Comparison of ENCODE assay signal across 16 mouse cellular contexts in genomic region chr2:109902869-109903268, GRCm38 (mm10). TPM values are rescaled to one million over a fixed set of nuclear protein-coding genes. Genes with fewer than 3 reads are reported as not detected.
DNase-seq lines count a peak whose midpoint lies in the region; ATAC-seq and TF ChIP-seq lines count a peak whose summit lies in the region.
"Had no signal": no experiment of that assay in that cellular context is flagged by ENCODE, and none has a peak within 500 bp of the region (broad histone marks: within the 10 kb centered on the region; RNA-seq: fewer than 3 reads in every experiment).

No protein-coding gene starts in this region.

- H3K4me1 ChIP-seq in forebrain, embryonic 13.5 days = no peaks in the 10 kb centered on the region
- no peaks in the 10 kb centered on the region for H3K4me1 ChIP-seq in forebrain, embryonic 15.5 days
- no peaks in the 10 kb centered on the region for H3K4me1 ChIP-seq in kidney, postnatal 0 days (replicated peaks; ENCODE audit: insufficient read depth, low read length)
- no peaks in the 10 kb centered on the region for H3K4me1 ChIP-seq in midbrain, embryonic 16.5 days (ENCODE audit: control insufficient read depth, insufficient read depth, low read length)
- H3K4me1 ChIP-seq in midbrain, embryonic 13.5 days (replicated peaks) = no peaks in the 10 kb centered on the region
- H3K4me1 ChIP-seq: heart, embryonic 10.5 days had no signal

- ATAC-seq in forebrain, embryonic 13.5 days = 0 out of 2 replicates have a peak, but pooled peaks have one; percentile 13
- no peak; the same call in 1 of the 2 replicates for ATAC-seq in forebrain, embryonic 15.5 days (replicated peaks)
- ATAC-seq in kidney, postnatal 0 days (replicated peaks; ENCODE audit: low FRiP score, low read depth) = 0 out of 2 replicates have a peak, but pooled peaks have one; percentile 14
- peak; percentile 18; the same call in 1 of the 2 replicates for ATAC-seq in midbrain, embryonic 16.5 days
- no peak for ATAC-seq in midbrain, embryonic 13.5 days

- DNase-seq in kidney, postnatal 0 days (ENCODE audit: low spot score) = no peak
- DNase-seq in kidney, adult 9 months = no peak
- DNase-seq in thymus, postnatal 14 days = no peak
- DNase-seq: adrenal gland, postnatal 14 days; cerebellum, adult 11-12 months; cerebellum, adult 9-10 months; cerebellum, postnatal 25 days; gastrocnemius, postnatal 36 days; heart, adult 11 months; heart, postnatal 10 days; heart, postnatal 4 days had no signal

- no peak overlapping the region for H3K27ac ChIP-seq in forebrain, embryonic 13.5 days
- H3K27ac ChIP-seq in forebrain, embryonic 15.5 days (replicated peaks) = no peak overlapping the region
- H3K27ac ChIP-seq in kidney, postnatal 0 days = no peak overlapping the region
- H3K27ac ChIP-seq in midbrain, embryonic 16.5 days (ENCODE audit: low read length) = no peak overlapping the region
- no peak overlapping the region for H3K27ac ChIP-seq in midbrain, embryonic 13.5 days
- H3K27ac ChIP-seq: heart, embryonic 10.5 days had no signal

- no peak overlapping the region for H3K4me2 ChIP-seq in forebrain, embryonic 13.5 days
- no peak overlapping the region for H3K4me2 ChIP-seq in forebrain, embryonic 15.5 days (replicated peaks)
- no peak overlapping the region for H3K4me2 ChIP-seq in kidney, postnatal 0 days (ENCODE audit: low read length)
- H3K4me2 ChIP-seq in midbrain, embryonic 16.5 days (ENCODE audit: low read length) = no peak overlapping the region
- no peak overlapping the region for H3K4me2 ChIP-seq in midbrain, embryonic 13.5 days (replicated peaks)

- no peak for TF ChIP-seq CTCF in kidney, postnatal 0 days (IDR thresholded peaks at IDR 0.05; ENCODE audit: low read depth)

- H3K36me3 ChIP-seq in forebrain, embryonic 13.5 days (ENCODE audit: poor library complexity, severe bottlenecking) = peaks cover 23% of the 10 kb centered on the region
- H3K36me3 ChIP-seq in forebrain, embryonic 15.5 days = peaks cover 33% of the 10 kb centered on the region
- H3K36me3 ChIP-seq in kidney, postnatal 0 days (ENCODE audit: insufficient read depth, low read length) = peaks cover 21% of the 10 kb centered on the region
- H3K36me3 ChIP-seq in midbrain, embryonic 16.5 days (ENCODE audit: control insufficient read depth, insufficient read depth, low read length) = peaks cover 14% of the 10 kb centered on the region
- H3K36me3 ChIP-seq in midbrain, embryonic 13.5 days = peaks cover 21% of the 10 kb centered on the region

- no peaks in the 10 kb centered on the region for H3K9me3 ChIP-seq in forebrain, embryonic 13.5 days (replicated peaks)
- 0 out of 2 replicates have a peak, but pooled peaks cover 3% of the 10 kb centered on the region for H3K9me3 ChIP-seq in forebrain, embryonic 15.5 days
- no peaks in the 10 kb centered on the region for H3K9me3 ChIP-seq in kidney, postnatal 0 days (replicated peaks; ENCODE audit: low read length)
- no peaks in the 10 kb centered on the region for H3K9me3 ChIP-seq in midbrain, embryonic 16.5 days (replicated peaks; ENCODE audit: control insufficient read depth, low read length, poor library complexity, severe bottlenecking)
- no peaks in the 10 kb centered on the region for H3K9me3 ChIP-seq in midbrain, embryonic 13.5 days
- H3K9me3 ChIP-seq: heart, embryonic 10.5 days had no signal

- H3K27me3 ChIP-seq in forebrain, embryonic 13.5 days = no peaks in the 10 kb centered on the region
- no peaks in the 10 kb centered on the region for H3K27me3 ChIP-seq in forebrain, embryonic 15.5 days
- H3K27me3 ChIP-seq in kidney, postnatal 0 days (ENCODE audit: insufficient read depth, low read length) = no peaks in the 10 kb centered on the region
- no peaks in the 10 kb centered on the region for H3K27me3 ChIP-seq in midbrain, embryonic 16.5 days (ENCODE audit: control insufficient read depth, insufficient read depth, low read depth, low read length)
- no peaks in the 10 kb centered on the region for H3K27me3 ChIP-seq in midbrain, embryonic 13.5 days

- 82% methylated on average over 7 of the region's 7 CpGs for WGBS in forebrain, embryonic 13.5 days
- WGBS in forebrain, embryonic 15.5 days = 77% methylated on average over 7 of the region's 7 CpGs
- 69% methylated on average over 7 of the region's 7 CpGs for WGBS in kidney, postnatal 0 days
- 79% methylated on average over 7 of the region's 7 CpGs for WGBS in midbrain, embryonic 16.5 days
- 83% methylated on average over 7 of the region's 7 CpGs for WGBS in midbrain, embryonic 13.5 days

- no peak overlapping the region for H3K4me3 ChIP-seq in forebrain, embryonic 13.5 days
- no peak overlapping the region for H3K4me3 ChIP-seq in forebrain, embryonic 15.5 days
- no peak overlapping the region for H3K4me3 ChIP-seq in kidney, postnatal 0 days (replicated peaks; ENCODE audit: low read depth, low read length)
- no peak overlapping the region for H3K4me3 ChIP-seq in midbrain, embryonic 16.5 days (ENCODE audit: low read depth, low read length)
- H3K4me3 ChIP-seq in midbrain, embryonic 13.5 days (replicated peaks) = no peak overlapping the region
- H3K4me3 ChIP-seq: heart, embryonic 10.5 days had no signal

- no peak overlapping the region for H3K9ac ChIP-seq in forebrain, embryonic 13.5 days
- no peak overlapping the region for H3K9ac ChIP-seq in forebrain, embryonic 15.5 days (replicated peaks)
- no peak overlapping the region for H3K9ac ChIP-seq in kidney, postnatal 0 days (ENCODE audit: low read depth, low read length)
- H3K9ac ChIP-seq in midbrain, embryonic 16.5 days (ENCODE audit: low read depth, low read length) = no peak overlapping the region
- H3K9ac ChIP-seq in midbrain, embryonic 13.5 days (replicated peaks) = no peak overlapping the region

RNA-seq across cellular contexts. Expression of gene Lin7c, which starts 12.2 kb away (rescaled TPM):
- 139 and 151 TPM in 2 replicates for polyA plus RNA-seq in forebrain, embryonic 13.5 days (2015; fragmentation: Nextera tagmentation; extraction: Ambion mirVana)
- 169 and 184 TPM in 2 replicates for polyA plus RNA-seq in forebrain, embryonic 15.5 days (2015; fragmentation: Nextera tagmentation; extraction: Ambion mirVana)
- 57.1 and 58.7 TPM in 2 replicates for polyA plus RNA-seq in kidney, postnatal 0 days (2015; fragmentation: Nextera tagmentation; extraction: Ambion mirVana)
- polyA plus RNA-seq in midbrain, embryonic 16.5 days (2015; fragmentation: Nextera tagmentation; extraction: Ambion mirVana) = 256 and 261 TPM in 2 replicates
- 175 and 201 TPM in 2 replicates for polyA plus RNA-seq in midbrain, embryonic 13.5 days (2015; fragmentation: Nextera tagmentation; extraction: Ambion mirVana)

RNA-seq across cellular contexts. Expression of gene Lgr4, which starts 14.6 kb away (rescaled TPM):
- polyA plus RNA-seq in forebrain, embryonic 13.5 days (2015; fragmentation: Nextera tagmentation; extraction: Ambion mirVana) = 2.7 and 3.5 TPM in 2 replicates
- 2.8 and 3.0 TPM in 2 replicates for polyA plus RNA-seq in forebrain, embryonic 15.5 days (2015; fragmentation: Nextera tagmentation; extraction: Ambion mirVana)
- polyA plus RNA-seq in kidney, postnatal 0 days (2015; fragmentation: Nextera tagmentation; extraction: Ambion mirVana) = 43.8 and 47.8 TPM in 2 replicates
- polyA plus RNA-seq in midbrain, embryonic 16.5 days (2015; fragmentation: Nextera tagmentation; extraction: Ambion mirVana) = 6.8 and 7.1 TPM in 2 replicates
- polyA plus RNA-seq in midbrain, embryonic 13.5 days (2015; fragmentation: Nextera tagmentation; extraction: Ambion mirVana) = 7.9 and 8.3 TPM in 2 replicates

Comparison
In these comparisons a context has a peak if more than half of its experiments do, and no peak if none do; other contexts are left out.
1. ATAC-seq: peak in forebrain, embryonic 13.5 days (single experiment), kidney, postnatal 0 days (single experiment) and midbrain, embryonic 16.5 days (single experiment); none in forebrain, embryonic 15.5 days (single experiment) and midbrain, embryonic 13.5 days (single experiment).